Mouse (Mus musculus): ENCODE data around the gene Slc25a47. TPM values are rescaled to one million over a fixed set of nuclear protein-coding genes. Genes with fewer than 3 reads are reported as not detected.

Slc25a47 gene
- polyA plus RNA-seq, 1 experiment from 2014 or later: 7.4 TPM

- Histone ChIP-seq H3K27ac (replicated peaks) (no peak overlapping the region), H3K9me3 (no peaks in the 10 kb centered on the region), H3K4me3 (no peak overlapping the region), H3K9ac (no peak overlapping the region), H3K36me3 (peaks cover 63% of the 10 kb centered on the region), H3K4me2 (no peak overlapping the region), H3K4me1 (replicated peaks) (no peaks in the 10 kb centered on the region), H3K27me3 (no peaks in the 10 kb centered on the region)
- WGBS: 83% methylated on average over 5 of the region's 5 CpGs
- no peak for ATAC-seq (ENCODE audit: low FRiP score, low read depth)
These were observed 37.3 kb downstream of the Slc25a47 start for GRCm38 (mm10) chr12:108873122-108873521.

DNA sequence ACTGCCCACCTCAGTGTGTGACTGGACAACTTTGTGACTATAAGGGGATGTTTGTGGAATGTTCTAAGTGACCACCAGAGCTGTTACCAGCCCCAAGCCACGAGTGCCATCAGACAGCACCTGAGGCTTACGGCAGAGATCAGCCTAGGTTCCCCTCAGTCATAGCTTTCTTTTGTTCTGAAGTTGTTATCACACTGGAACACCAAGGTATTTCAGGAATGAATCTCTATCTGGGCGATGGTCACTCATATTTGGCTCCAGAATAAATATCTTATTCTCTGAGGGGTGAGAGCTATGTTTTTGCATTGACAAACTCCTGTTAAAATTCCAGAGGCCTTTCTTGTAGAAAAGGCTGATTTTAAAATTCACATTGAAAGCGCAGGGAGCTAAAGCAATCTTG is 43.3 kb downstream of the Slc25a47 start:
- H3K9ac ChIP-seq: no peak overlapping the region
- no peaks in the 10 kb centered on the region for H3K4me1 ChIP-seq (replicated peaks)
- H3K4me2 ChIP-seq: no peak overlapping the region
- peaks cover 59% of the 10 kb centered on the region for H3K36me3 ChIP-seq
- no peak overlapping the region for H3K4me3 ChIP-seq
- no peak overlapping the region for H3K27ac ChIP-seq (replicated peaks)
- no peak for ATAC-seq (ENCODE audit: low FRiP score, low read depth)
- no peaks in the 10 kb centered on the region for H3K9me3 ChIP-seq
- WGBS: 93% methylated on average over 4 of the region's 4 CpGs
- no peaks in the 10 kb centered on the region for H3K27me3 ChIP-seq

DNA sequence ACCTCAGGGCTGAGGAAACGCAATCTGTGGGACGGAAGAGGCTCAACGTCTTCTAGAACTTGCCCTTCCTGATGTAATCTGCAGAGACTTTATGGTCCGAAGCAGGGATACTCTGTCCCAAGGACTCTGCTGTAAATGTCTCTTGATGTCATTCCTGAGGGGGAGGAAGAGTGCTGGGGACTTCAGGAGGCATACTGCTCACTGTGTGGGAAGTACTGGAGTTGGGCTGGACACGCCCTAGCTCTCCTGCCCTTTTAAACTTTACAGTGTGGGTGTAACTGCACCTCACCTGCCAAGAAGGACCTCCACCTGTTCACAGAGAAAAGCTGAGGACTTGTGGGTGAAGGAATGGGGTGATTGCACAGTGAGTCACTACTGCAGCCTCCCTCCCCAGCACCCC is 44.8 kb downstream of the Slc25a47 start:
- 96% methylated on average over 5 of the region's 5 CpGs for WGBS
- ATAC-seq (ENCODE audit: low FRiP score, low read depth): no peak
- no peak overlapping the region for H3K9ac ChIP-seq
- no peak overlapping the region for H3K4me3 ChIP-seq
- no peak overlapping the region for H3K27ac ChIP-seq (replicated peaks)
- H3K9me3 ChIP-seq: no peaks in the 10 kb centered on the region
- no peaks in the 10 kb centered on the region for H3K27me3 ChIP-seq
- H3K4me2 ChIP-seq: no peak overlapping the region
- no peaks in the 10 kb centered on the region for H3K4me1 ChIP-seq (replicated peaks)
- peaks cover 58% of the 10 kb centered on the region for H3K36me3 ChIP-seq

DNA sequence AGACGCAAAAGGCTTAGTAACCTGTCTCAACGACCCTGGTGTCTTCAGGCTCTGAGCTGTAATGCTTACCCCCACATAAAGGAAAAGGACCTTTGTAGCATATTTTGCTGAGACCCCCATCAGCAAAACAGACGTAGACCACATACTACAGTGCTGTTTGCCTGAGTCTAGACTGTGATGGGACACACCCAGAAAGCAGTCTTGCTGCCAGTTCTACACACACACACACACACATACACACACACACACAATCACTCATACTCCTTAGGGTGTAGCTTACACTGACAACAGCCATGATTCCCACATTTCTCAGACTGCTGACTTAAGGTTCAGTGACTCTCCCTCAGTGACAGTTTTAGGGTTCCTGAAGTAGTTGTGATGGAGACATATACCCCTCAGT is 45.3 kb downstream of the Slc25a47 start:
- ATAC-seq (ENCODE audit: low FRiP score, low read depth): no peak
- no peaks in the 10 kb centered on the region for H3K9me3 ChIP-seq
- H3K27me3 ChIP-seq: no peaks in the 10 kb centered on the region
- H3K4me2 ChIP-seq: no peak overlapping the region
- H3K27ac ChIP-seq (replicated peaks): no peak overlapping the region
- WGBS: 93% methylated on average over 3 of the region's 3 CpGs
- H3K4me3 ChIP-seq: no peak overlapping the region
- peaks cover 63% of the 10 kb centered on the region for H3K36me3 ChIP-seq
- no peaks in the 10 kb centered on the region for H3K4me1 ChIP-seq (replicated peaks)
- no peak overlapping the region for H3K9ac ChIP-seq

- WGBS: 93% methylated on average over 8 of the region's 8 CpGs
- Histone ChIP-seq H3K27ac (replicated peaks) (no peak overlapping the region), H3K36me3 (peaks cover 77% of the 10 kb centered on the region), H3K9me3 (no peaks in the 10 kb centered on the region), H3K4me2 (no peak overlapping the region), H3K27me3 (no peaks in the 10 kb centered on the region), H3K4me3 (no peak overlapping the region), H3K9ac (no peak overlapping the region), H3K4me1 (replicated peaks) (no peaks in the 10 kb centered on the region)
- ATAC-seq (ENCODE audit: low FRiP score, low read depth): no peak
These were observed 46.9 kb downstream of the Slc25a47 start for GRCm38 (mm10) chr12:108882776-108883175.

DNA sequence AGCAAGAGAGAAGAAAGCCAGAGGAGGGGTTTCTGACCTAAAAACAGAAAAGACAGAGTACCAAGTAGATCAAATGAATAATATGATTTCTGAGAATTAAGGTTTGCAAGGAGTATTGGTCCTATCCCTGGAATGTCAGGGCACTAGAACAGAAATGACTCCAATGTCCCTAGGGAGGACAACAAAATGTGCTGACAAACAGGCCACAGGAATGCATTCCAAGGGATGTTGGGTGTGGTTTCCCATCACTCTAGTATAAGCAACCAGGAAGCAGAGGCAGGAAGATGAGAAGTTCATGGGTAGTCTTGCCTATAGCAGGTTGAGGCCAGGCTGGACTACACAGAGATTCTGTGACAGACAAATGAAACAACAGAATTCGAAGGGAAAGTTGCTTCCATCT is 50.1 kb downstream of the Slc25a47 start:
- H3K4me2 ChIP-seq: no peak overlapping the region
- no peaks in the 10 kb centered on the region for H3K27me3 ChIP-seq
- no peaks in the 10 kb centered on the region for H3K4me1 ChIP-seq (replicated peaks)
- ATAC-seq (ENCODE audit: low FRiP score, low read depth): no peak
- no peaks in the 10 kb centered on the region for H3K9me3 ChIP-seq
- H3K27ac ChIP-seq (replicated peaks): no peak overlapping the region
- H3K36me3 ChIP-seq: peaks cover 66% of the 10 kb centered on the region
- WGBS: 93% methylated on average over 1 of the region's 1 CpGs
- no peak overlapping the region for H3K4me3 ChIP-seq
- H3K9ac ChIP-seq: no peak overlapping the region

GRCm38 (mm10) chr12:108887077-108887476 is 51.2 kb downstream of the Slc25a47 start:
- no peak overlapping the region for H3K27ac ChIP-seq (replicated peaks)
- peaks cover under 1% of the 10 kb centered on the region; the same call in 1 of the 2 replicates for H3K4me1 ChIP-seq (replicated peaks)
- no peak overlapping the region for H3K9ac ChIP-seq
- H3K4me3 ChIP-seq: no peak overlapping the region
- ATAC-seq (ENCODE audit: low FRiP score, low read depth): no peak
- H3K27me3 ChIP-seq: no peaks in the 10 kb centered on the region
- no peak overlapping the region for H3K4me2 ChIP-seq
- no peaks in the 10 kb centered on the region for H3K9me3 ChIP-seq
- H3K36me3 ChIP-seq: peaks cover 57% of the 10 kb centered on the region
- WGBS: 92% methylated on average over 4 of the region's 4 CpGs

DNA sequence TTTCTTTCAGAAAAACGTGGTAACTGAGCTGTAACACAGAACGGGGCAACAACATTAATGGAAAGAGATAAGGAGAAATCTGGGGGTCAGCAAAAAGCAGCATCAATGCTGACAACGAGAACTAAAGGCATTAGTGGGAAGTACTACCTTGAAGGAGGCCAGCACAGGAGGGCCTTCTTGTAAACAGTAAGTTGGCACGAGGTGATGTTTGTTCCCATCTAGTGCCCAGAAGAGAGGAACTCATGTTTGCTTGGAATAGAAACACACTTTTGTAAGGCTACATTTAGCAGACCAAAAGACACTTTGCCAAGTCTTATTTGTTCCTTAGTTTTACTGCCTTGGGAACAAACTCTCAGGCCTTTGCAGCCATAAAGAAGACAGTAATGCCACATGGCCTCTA is 52.8 kb downstream of the Slc25a47 start:
- Histone ChIP-seq H3K9ac (no peak overlapping the region), H3K4me2 (no peak overlapping the region), H3K4me1 (replicated peaks) (peaks cover 15% of the 10 kb centered on the region), H3K27ac (replicated peaks) (no peak overlapping the region), H3K9me3 (no peaks in the 10 kb centered on the region), H3K36me3 (peaks cover 45% of the 10 kb centered on the region), H3K4me3 (no peak overlapping the region), H3K27me3 (no peaks in the 10 kb centered on the region)
- no peak for ATAC-seq (ENCODE audit: low FRiP score, low read depth)
- 68% methylated on average over 4 of the region's 4 CpGs for WGBS

DNA sequence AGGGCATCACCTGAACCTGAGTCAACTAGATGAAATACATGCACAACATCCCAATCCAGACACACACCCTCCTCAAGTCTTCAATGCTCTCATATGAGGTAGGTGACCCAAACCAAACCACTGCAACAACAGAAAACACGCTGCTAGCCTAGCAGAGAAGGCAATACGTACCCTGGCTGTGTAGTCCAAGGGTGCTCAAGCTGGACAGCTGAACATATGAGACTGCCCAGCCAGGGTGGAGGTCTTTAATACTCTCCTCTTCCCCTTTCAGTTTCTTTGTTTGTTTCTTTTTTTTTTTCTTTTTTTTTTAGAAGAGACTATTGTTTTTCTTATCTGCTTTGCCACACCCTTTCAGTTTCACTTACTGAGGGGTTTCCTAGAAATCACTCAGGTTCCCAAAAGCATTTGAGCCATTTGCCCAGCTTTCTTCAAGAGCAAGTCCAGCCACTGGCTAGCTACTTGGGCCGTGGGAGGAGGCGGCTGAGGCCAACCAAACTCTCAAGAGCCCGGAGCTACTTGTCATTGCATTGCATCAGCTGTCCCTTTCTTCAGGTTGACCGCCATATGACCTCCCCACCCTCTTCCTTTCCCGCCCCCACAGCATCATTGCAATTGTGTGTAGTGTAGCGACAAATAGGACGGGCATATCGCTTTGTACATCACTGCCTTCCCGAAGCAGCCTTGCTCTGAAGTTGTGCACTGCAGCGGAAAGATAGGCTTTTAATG is 57.3 kb downstream of the Slc25a47 start, which contains the start of gene Wdr25:
Wdr25 (plus strand) TSS at position 643 of the 726 bp plus-strand sequence.
- H3K4me2 ChIP-seq: peak within 1 kb of the TSS; percentile 97
- peak within 1 kb of the TSS; percentile 68 for H3K27ac ChIP-seq (replicated peaks)
- H3K4me1 ChIP-seq (replicated peaks): peaks cover 25% of the 10 kb centered on the region
- WGBS: 22% methylated on average over 12 of the region's 12 CpGs
- peak within 1 kb of the TSS; percentile 75 for H3K9ac ChIP-seq
- H3K36me3 ChIP-seq: peaks cover 8% of the 10 kb centered on the region; the same call in 1 of the 2 replicates
- H3K9me3 ChIP-seq: no peaks in the 10 kb centered on the region
- ATAC-seq (ENCODE audit: low FRiP score, low read depth): no peak
- no peaks in the 10 kb centered on the region for H3K27me3 ChIP-seq
- peak within 1 kb of the TSS; percentile 86 for H3K4me3 ChIP-seq

- under 1% methylated on average over 55 of the region's 58 CpGs for WGBS
- H3K36me3 ChIP-seq: peaks cover 8% of the 10 kb centered on the region; the same call in 1 of the 2 replicates
- H3K9me3 ChIP-seq: no peaks in the 10 kb centered on the region
- ATAC-seq (ENCODE audit: low FRiP score, low read depth): peak; percentile 100
- no peaks in the 10 kb centered on the region for H3K27me3 ChIP-seq
- H3K9ac ChIP-seq: peak within 1 kb of the TSS; percentile 75
- peak within 1 kb of the TSS; percentile 68 for H3K27ac ChIP-seq (replicated peaks)
- H3K4me1 ChIP-seq (replicated peaks): peaks cover 25% of the 10 kb centered on the region
- peak within 1 kb of the TSS; percentile 97 for H3K4me2 ChIP-seq
- H3K4me3 ChIP-seq: peak within 1 kb of the TSS; percentile 86
These were observed 58.0 kb downstream of the Slc25a47 start, which contains the start of gene Wars for GRCm38 (mm10) chr12:108893715-108894431. TSS of gene Wars (minus strand) at chr12:108894174.

GRCm38 (mm10) chr12:108894432-108894816 is 58.6 kb downstream of the Slc25a47 start:
- Histone ChIP-seq H3K27ac (replicated peaks) (peak overlapping the region; percentile 68), H3K4me2 (peak overlapping the region; percentile 97), H3K27me3 (no peaks in the 10 kb centered on the region), H3K4me3 (peak overlapping the region; percentile 86), H3K9me3 (no peaks in the 10 kb centered on the region), H3K36me3 (peaks cover 8% of the 10 kb centered on the region; the same call in 1 of the 2 replicates), H3K4me1 (replicated peaks) (peaks cover 25% of the 10 kb centered on the region), H3K9ac (peak overlapping the region; percentile 69)
- WGBS: 0% methylated on average over 7 of the region's 7 CpGs
- no peak; the same call in 1 of the 2 replicates for ATAC-seq (ENCODE audit: low FRiP score, low read depth)

DNA sequence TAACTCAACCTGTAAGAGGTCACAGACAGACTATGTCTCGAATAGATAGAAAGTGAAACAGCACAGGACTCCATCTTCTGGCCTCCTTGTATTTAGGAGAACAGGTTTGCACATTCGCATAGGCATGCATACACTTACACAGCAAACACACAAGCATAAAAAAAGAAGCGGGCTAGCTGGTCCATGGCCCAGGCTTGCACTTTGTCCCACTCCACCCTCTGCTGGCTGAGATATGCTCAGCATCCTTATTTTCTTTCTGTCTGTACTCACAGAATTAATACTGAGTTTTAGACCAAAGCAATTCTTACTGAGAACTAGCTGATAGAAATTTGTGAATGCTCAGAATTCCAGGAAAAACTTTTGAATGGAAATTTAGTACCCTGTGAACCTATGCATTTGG is 60.2 kb downstream of the Slc25a47 start:
- no peak overlapping the region for H3K9ac ChIP-seq
- 73% methylated on average over 3 of the region's 3 CpGs for WGBS
- peaks cover 25% of the 10 kb centered on the region for H3K4me1 ChIP-seq (replicated peaks)
- H3K27me3 ChIP-seq: no peaks in the 10 kb centered on the region
- H3K36me3 ChIP-seq: no peaks in the 10 kb centered on the region
- no peak overlapping the region for H3K4me2 ChIP-seq
- H3K4me3 ChIP-seq: no peak overlapping the region
- no peaks in the 10 kb centered on the region for H3K9me3 ChIP-seq
- ATAC-seq (ENCODE audit: low FRiP score, low read depth): no peak
- no peak overlapping the region for H3K27ac ChIP-seq (replicated peaks)

All from hindbrain, embryonic 15.5 days (tissue).